Mouse (Mus musculus) brain, embryonic 14.5 days (tissue): Measurements from ENCODE around the gene Ccnd2.

Experiments used
- CTCF ChIP-seq: fragments of 200-500 bp; IDR thresholded peaks from 2 replicates; pipeline ENCODE4 v1.5.1; 2012; ENCODE audit warnings: inconsistent platforms, mild to moderate bottlenecking, moderate library complexity, borderline replicate concordance; ENCODE audit not compliant: insufficient read depth, insufficient read length; ENCODE audit errors: extremely low read depth
- POLR2A ChIP-seq: fragments of 200-500 bp; IDR thresholded peaks from 2 replicates; pipeline ENCODE4 v1.6.1; 2012; ENCODE audit warnings: mild to moderate bottlenecking, inconsistent platforms, borderline replicate concordance; ENCODE audit not compliant: poor library complexity, insufficient read depth, insufficient read length, severe bottlenecking; ENCODE audit errors: extremely low read depth

DNA sequence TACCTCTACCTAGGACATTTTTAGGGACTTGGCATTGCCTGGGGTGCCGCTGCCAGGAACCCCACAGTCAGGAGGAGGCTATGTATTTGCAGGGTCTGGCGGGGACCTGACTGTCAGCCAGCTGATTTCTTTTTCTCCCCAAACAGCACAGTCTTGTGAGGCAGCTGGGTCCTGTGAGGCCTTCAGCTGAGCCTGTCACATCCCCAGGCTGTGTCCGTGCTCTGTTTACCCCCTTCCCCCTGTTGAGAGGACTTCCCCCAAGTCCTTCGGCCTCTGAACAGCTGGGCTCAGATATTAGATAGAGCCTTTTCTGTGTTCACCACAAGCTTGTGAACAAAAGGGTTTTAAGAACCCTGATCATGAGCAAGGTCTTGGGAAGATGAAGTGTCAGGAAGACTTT lies 25.4 kb upstream of the Ccnd2 start:
- no peak for TF ChIP-seq CTCF
- TF ChIP-seq POLR2A = no peak
